Mouse (Mus musculus): Measurements from ENCODE around the gene Ghrhr. TPM values are rescaled to one million over a fixed set of nuclear protein-coding genes. Genes with fewer than 3 reads are reported as not detected.

Ghrhr gene
- total RNA-seq (2021) = not detected
- long read RNA-seq, experiment 1 = 0 reads
- long read RNA-seq, experiment 2 = 0 reads

- DNase-seq = no peak
- intact Hi-C loops (cut with DNase I) = no loop called here
Observed at GRCm38 (mm10) chr6:55376076-55376475, at the start of gene Ghrhr. TSS of gene Ghrhr (plus strand) at chr6:55376295.

DNA sequence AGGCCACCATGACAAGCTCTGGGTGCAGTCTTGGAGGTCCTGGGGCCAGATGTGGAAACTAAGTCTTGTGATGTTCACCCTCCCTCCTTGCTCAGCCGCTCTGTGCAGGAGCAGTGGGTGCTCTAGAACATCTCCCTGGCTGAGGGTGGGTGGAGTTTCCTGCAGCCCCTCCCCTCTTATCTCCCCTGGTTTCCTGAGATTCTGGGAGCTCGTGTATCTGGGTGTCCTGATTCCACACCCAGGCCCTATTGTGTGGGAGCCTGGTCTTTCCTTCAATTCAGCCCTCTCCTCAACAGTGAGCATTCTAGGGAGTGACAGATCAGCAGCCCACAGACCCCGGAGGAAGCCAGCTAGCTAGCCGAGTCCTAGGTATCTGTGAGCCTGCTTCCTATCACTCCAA, 49.8 kb upstream of the Ghrhr start:
- peak in 1 of 2 experiments; percentile 53 for DNase-seq
- intact Hi-C loops (cut with DNase I) = no loop called here

DNA sequence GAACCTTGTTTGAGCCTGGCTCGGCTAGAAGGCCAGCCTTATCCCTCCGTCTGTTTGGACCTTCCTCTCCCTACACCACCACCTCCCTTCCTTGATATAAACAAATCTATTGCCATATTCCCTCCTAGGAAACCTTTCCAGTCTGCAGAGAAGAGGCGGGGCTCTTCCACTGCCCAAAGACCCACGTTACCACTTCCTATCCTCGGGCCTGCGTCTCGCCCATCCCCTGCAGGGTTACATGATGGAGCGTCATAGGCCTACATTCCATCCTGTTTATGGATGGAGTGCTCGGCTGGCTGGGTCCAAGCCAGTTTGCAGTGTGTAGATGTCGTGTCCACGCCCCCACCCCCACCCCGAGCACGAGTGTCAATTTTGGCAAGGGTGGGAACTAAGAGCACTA, 48.8 kb upstream of the Ghrhr start:
- DNase-seq = no peak
- intact Hi-C loops (cut with DNase I) = no loop called here

GRCm38 (mm10) chr6:55328179-55328578, 47.9 kb upstream of the Ghrhr start:
- intact Hi-C loops (cut with DNase I) = no loop called here

DNA sequence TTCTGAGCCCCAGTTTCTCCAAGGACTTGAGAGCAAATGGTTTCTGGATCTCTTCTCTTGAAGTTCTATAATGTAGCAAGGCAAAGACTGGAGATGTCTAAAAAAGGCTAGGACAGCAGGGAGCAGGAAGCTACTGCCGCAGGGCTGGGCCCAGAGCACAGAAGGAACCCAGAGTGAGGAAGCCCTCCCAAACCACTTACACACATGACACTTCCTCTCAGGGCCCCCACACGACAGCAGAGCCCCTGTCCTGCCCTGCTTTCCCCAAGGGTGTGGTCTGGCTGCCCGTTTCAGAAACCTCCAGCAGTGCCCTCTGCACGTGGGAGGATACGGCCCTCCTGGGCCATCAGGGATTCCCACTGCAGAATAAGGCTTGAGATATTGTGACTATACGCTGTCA, 44.8 kb upstream of the Ghrhr start:
- peak in 1 of 2 experiments; percentile 42 for DNase-seq
- intact Hi-C loops (cut with DNase I) = no loop called here

More at GRCm38 (mm10) chr6:55328179-55328578, 47.9 kb upstream of the Ghrhr start:
- no peak for DNase-seq

GRCm38 (mm10) chr6:55332100-55332772, 43.9 kb upstream of the Ghrhr start:
- no peak for DNase-seq
- intact Hi-C loops (cut with DNase I) = no loop called here

DNA sequence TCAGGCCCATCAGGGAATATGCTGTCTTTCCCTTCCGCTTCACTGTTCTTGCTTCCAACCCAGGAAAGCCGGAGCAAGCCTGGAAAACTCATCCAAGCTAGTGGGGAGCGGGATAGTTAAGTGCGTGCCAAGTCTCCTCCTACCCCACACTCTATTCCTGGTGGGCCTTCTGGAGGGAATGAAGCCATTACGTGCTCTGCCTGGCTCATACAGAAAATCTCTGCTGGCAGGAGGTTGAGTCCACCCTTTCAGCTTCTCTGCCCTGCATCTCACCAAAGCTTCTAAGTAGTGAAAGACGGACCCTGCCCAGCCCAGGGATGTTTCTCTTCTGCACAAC, 43.4 kb upstream of the Ghrhr start:
- no peak for DNase-seq
- intact Hi-C loops (cut with DNase I) = no loop called here

- intact Hi-C loops (cut with DNase I) = loop anchor here (5.0 kb wide), 1 partner anchor 89 kb away; no protein-coding TSS in a partner anchor
- DNase-seq = peak; percentile 75 to 76
Observed at GRCm38 (mm10) chr6:55335989-55336514, 40.0 kb upstream of the Ghrhr start, which contains the start of gene Aqp1. TSS of gene Aqp1 (plus strand) at chr6:55336432.

GRCm38 (mm10) chr6:55337242-55337641, 38.9 kb upstream of the Ghrhr start:
- intact Hi-C loops (cut with DNase I) = loop anchor here (5.0 kb wide), 1 partner anchor 90 kb away; no protein-coding TSS in a partner anchor
- no peak for DNase-seq

GRCm38 (mm10) chr6:55338077-55338476, 38.0 kb upstream of the Ghrhr start:
- no peak for DNase-seq
- intact Hi-C loops (cut with DNase I) = loop anchor here (5.0 kb wide), 1 partner anchor 91 kb away; no protein-coding TSS in a partner anchor

DNA sequence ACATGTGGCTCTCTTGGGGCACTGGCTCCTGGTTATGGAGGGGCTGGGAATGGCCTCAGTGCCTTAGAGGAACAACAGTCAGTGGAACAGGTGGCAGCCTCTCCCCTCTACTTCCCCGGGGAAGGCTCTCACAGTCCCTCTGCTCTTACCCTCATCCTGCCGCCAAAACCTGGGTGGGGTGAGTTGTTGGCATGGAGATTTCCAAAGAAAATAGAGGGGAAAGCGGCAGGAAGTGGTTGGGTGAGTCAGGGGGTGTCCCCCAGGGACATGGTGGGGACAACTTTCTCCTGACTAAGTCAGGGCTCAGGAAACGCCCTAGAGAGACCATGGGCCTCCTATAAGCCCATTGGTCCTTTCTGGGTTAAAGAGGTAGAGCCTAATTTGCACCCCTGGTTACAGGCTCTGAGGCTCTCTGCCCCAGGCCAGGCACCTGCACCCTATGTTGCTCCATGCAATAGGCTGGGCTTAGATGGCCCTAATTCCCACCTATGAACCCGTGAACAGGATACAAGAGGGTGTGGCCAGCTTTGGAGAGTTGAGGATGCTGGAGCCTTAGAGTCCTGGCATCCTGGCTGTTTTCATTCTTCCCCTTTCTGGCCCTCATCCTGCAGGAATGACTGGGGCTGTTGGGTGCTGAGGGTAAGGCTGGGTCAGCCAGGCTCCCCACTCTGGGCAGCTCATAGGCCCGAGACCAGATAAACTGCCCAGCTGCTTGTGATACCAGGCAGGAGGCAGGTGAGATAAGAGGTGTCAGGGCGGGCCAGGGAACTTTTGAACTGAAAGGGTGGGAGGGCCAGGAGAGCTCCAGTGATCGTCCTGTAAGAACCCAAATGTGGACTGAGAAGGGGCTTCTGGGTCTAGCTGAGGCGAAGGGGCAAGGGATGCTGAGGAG, 36.9 kb upstream of the Ghrhr start:
- no peak for DNase-seq

GRCm38 (mm10) chr6:55341688-55342087, 34.4 kb upstream of the Ghrhr start:
- DNase-seq = no peak
- intact Hi-C loops (cut with DNase I) = no loop called here

More for the DNA sequence above, 36.9 kb upstream of the Ghrhr start:
- intact Hi-C loops (cut with DNase I) = loop anchor here (5.0 kb wide), 1 partner anchor 92 kb away; no protein-coding TSS in a partner anchor

DNA sequence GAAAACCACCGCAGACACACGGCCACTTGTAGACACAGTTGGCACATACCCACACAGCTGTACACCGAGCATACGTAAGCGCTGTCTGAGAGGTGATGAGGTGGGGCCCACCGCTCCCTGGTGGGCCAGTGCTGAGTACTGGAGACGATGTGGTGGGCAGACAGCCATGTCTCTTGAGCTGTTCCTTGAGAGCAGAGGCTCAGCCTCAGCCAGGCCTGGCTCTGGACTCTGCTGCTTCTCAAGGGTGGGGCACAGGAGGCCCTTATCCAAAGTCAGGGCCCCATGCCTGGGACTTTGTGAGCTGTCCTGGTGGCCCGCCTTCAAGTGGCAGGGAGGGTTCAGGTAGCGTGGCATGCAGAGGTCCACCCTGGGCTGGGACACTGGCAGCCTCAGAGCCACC, 33.8 kb upstream of the Ghrhr start:
- intact Hi-C loops (cut with DNase I) = no loop called here
- DNase-seq = peak in 1 of 2 experiments; percentile 46

- no peak for DNase-seq
- intact Hi-C loops (cut with DNase I) = no loop called here
Observed at GRCm38 (mm10) chr6:55343446-55343845, 32.6 kb upstream of the Ghrhr start.

DNA sequence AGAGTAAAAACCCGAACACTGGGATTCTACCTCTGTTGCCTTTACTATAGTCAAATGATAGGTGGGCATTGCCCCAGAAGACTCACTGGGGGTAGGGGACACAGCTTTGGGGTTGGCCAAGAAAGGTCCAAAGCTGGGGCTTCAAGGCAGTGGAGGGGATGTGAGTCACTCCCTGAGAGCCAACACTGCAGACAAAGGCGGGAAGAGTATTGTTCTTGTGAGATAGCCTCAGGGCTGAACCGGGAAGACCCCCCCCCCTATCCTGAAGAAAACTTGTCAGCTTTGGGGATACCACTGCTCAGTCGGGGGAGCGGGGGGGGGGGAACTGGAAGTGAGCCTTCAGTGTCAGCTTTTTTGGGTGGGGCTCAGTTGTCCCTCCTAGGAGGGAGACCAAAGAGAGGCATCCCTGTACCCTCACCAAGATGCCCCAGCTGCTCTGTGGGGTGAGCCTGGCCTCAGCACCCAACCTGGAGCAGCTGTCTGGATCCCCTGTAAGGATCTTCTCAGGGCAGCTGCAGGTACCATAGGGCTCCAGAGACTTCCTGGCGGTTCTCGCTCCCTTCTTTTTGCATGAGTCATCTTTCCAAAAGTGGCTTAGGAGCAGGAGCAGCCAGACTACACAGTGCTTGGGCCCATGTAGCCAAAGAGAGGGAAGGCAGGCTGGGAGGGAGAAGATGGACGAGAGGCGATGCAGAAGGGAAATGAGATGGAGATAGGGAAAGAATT, 31.6 kb upstream of the Ghrhr start:
- DNase-seq = no peak
- intact Hi-C loops (cut with DNase I) = no loop called here

GRCm38 (mm10) chr6:55345264-55345663, 30.8 kb upstream of the Ghrhr start:
- no peak for DNase-seq
- intact Hi-C loops (cut with DNase I) = no loop called here

GRCm38 (mm10) chr6:55346491-55346890, 29.6 kb upstream of the Ghrhr start:
- no peak for DNase-seq
- intact Hi-C loops (cut with DNase I) = no loop called here

DNA sequence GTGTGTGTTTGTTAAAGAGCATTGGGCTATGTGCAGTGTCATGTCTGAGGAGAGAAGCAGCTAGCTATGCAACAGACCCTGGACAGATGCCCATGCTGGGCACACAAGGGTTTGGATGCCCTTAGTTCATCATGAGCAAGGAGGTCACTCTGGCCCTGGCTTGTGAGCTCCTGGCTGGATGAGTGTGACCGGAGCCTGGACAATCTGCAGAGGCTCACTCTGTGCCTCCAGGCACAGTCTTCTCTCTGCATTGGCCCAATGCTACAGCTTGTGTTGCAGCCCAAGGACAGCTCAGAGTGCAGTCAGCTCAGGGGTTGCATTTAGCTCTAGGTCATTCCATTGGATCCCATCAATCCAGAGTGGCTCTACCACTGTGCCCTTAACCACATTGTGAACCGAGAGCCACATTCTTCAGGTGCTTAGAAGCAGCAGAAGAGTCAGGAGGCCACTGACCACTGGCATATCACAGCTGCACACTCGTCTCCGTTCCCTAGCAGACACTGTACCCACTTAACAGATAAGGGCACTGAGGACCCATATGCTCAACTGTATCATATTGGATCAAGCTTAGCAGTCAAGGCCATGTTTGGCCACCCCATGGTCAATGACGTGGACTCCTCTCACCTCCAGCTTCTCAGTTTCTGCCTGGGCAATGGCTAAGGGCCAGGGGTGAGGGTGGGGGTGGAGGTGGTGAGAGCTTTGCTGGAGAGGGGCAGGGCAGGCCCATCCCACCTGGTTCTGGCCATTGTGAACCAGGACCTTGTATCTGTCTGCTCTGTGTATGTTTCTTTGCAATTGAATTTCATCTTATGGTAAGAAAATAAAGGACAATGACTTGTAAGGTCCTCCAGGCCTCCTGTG, 28.2 kb upstream of the Ghrhr start:
- peak in 1 of 2 experiments; percentile 2 for DNase-seq
- intact Hi-C loops (cut with DNase I) = no loop called here

DNA sequence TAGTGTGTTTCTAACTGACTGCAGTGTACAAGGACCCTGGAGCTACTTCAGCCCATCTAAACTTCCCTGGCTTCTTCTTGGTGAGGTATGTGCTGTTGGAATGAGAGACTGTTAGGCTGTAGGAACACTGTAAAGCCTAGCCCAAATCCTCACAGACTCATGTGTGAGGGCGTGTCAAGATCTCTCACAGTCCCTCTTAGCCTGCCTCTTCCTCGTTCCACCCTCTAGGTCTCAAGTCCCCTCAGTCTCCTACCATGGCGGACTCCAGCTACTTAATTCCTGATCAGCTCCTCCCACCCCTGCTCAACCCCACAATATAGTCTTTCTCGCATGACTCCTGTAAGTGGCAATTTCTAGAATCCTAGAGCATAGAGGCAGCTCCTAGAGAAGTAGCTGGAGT, 26.9 kb upstream of the Ghrhr start:
- intact Hi-C loops (cut with DNase I) = no loop called here
- no peak for DNase-seq

All from heart, postnatal 14 days (tissue).